Mouse (Mus musculus) myocyte (in vitro differentiated cells): ENCODE measurements at regions not wholly inside any gene's neighbourhood (a gene's known extent, or its start where the extent isn't known, plus 50 kb on each side); places are given as distances from the start of the nearest gene placed in this dataset.

Source experiments
- MYOD1 ChIP-seq, 3 experiments: IDR thresholded peaks; one replicate each; pipeline ENCODE4 v1.6.1; 2011; ENCODE audit warnings: control low read depth in 2 of 3, low read depth in 2 of 3, mild to moderate bottlenecking in 2 of 3, moderate library complexity in 1 of 3; ENCODE audit not compliant: insufficient read length in 2 of 3, control insufficient read depth in 1 of 3
- POLR2AphosphoS2 ChIP-seq: IDR thresholded peaks from one replicate; pipeline ENCODE4 v1.6.1; 2011; ENCODE audit warnings: low read depth, control low read depth; ENCODE audit not compliant: insufficient read length
- TCF3 ChIP-seq: IDR thresholded peaks from one replicate; pipeline ENCODE4 v1.6.1; 2011; ENCODE audit warnings: low read depth, control low read depth; ENCODE audit not compliant: insufficient read length
- USF1 ChIP-seq: IDR thresholded peaks from one replicate; pipeline ENCODE4 v1.6.1; 2011; ENCODE audit warnings: low read depth, mild to moderate bottlenecking, control low read depth, moderate library complexity

DNA sequence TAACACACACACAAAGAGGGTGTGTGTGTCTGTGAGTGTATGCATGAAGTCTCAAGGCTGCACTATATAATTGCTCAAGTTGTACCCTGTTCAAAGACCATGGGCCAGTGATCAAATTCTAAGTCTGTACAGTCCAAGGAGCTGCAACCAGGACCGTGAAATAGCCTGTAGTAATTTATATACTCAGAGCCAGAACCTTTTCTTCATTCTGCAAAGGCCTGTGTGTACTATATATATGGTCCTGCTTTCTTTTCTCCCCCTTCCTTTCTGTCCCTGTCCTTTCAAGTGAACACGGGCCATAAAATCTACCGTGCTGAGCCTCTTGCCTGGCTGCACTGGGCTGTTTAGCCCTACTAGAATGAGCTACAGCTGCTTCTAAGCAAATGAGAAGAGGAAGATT is 757.5 kb upstream of the Castor2 start:
- TF ChIP-seq TCF3 (no peak), POLR2AphosphoS2 (no peak), USF1 (no peak), MYOD1 (IDR thresholded peaks at IDR 0.05; ENCODE audit: control insufficient read depth in 1 of 3, insufficient read length in 2 of 3, low read depth in 2 of 3) (no peak)
